11 mouse cellular contexts compared by ENCODE assay signal in genomic region chr7:143122191-143122590, GRCm38 (mm10). TPM values are rescaled to one million over a fixed set of nuclear protein-coding genes. Genes with fewer than 3 reads are reported as not detected.
DNase-seq lines count a peak whose midpoint lies in the region; ATAC-seq and TF ChIP-seq lines count a peak whose summit lies in the region.
"Had no signal": no experiment of that assay in that cellular context is flagged by ENCODE, and none has a peak within 500 bp of the region (broad histone marks: within the 10 kb centered on the region; RNA-seq: fewer than 3 reads in every experiment).

No protein-coding gene starts in this region.

- peak; percentile 81 for ATAC-seq in intestine, embryonic 16.5 days
- no peak for ATAC-seq in monocyte, adult 5-6 weeks (replicated peaks; ENCODE audit: insufficient number of reproducible peaks, low FRiP score, low TSS enrichment, poor library complexity, severe bottlenecking)
- ATAC-seq: midbrain, embryonic 16.5 days had no signal

- no peaks in the 10 kb centered on the region for H3K27me3 ChIP-seq in intestine, embryonic 16.5 days (replicated peaks; ENCODE audit: control insufficient read depth, insufficient read depth, low read length)
- no peaks in the 10 kb centered on the region for H3K27me3 ChIP-seq in small intestine, adult 2 months (ENCODE audit: control insufficient read depth, insufficient read depth, low read length)
- H3K27me3 ChIP-seq: embryonic facial prominence, embryonic 12.5 days had no signal

- 57% methylated on average over 5 of the region's 5 CpGs for WGBS in intestine, embryonic 16.5 days
- 22% methylated on average over 5 of the region's 5 CpGs for WGBS in small intestine, adult 2 months

- no peak overlapping the region for H3K9ac ChIP-seq in intestine, embryonic 16.5 days (ENCODE audit: low read depth, low read length)
- H3K9ac ChIP-seq: embryonic facial prominence, embryonic 12.5 days had no signal

- H3K27ac ChIP-seq in intestine, embryonic 16.5 days (ENCODE audit: low read length) = peak overlapping the region; percentile 78
- H3K27ac ChIP-seq in small intestine, adult 2 months (ENCODE audit: insufficient read depth, low read depth, low read length) = peak overlapping the region; percentile 86
- H3K27ac ChIP-seq: embryonic facial prominence, embryonic 12.5 days had no signal

- no peaks in the 10 kb centered on the region for H3K36me3 ChIP-seq in intestine, embryonic 16.5 days (ENCODE audit: control insufficient read depth, insufficient read depth, low read length)
- H3K36me3 ChIP-seq in small intestine, adult 2 months (ENCODE audit: control insufficient read depth, insufficient read depth, low read length) = 0 out of 2 replicates have a peak, but pooled peaks cover 2% of the 10 kb centered on the region
- H3K36me3 ChIP-seq: embryonic facial prominence, embryonic 12.5 days had no signal

- TF ChIP-seq CTCF in small intestine, adult 2 months (IDR thresholded peaks at IDR 0.05; ENCODE audit: extremely low read depth, insufficient read length, insufficient replicate concordance, low read depth, low read length) = no peak

- H3K4me3 ChIP-seq in intestine, embryonic 16.5 days (ENCODE audit: low read length) = no peak overlapping the region
- no peak overlapping the region for H3K4me3 ChIP-seq in small intestine, adult 2 months (ENCODE audit: low read depth, low read length)
- H3K4me3 ChIP-seq: embryonic facial prominence, embryonic 12.5 days had no signal

- no peaks in the 10 kb centered on the region for H3K9me3 ChIP-seq in intestine, embryonic 16.5 days (ENCODE audit: control insufficient read depth, low read length)
- H3K9me3 ChIP-seq: embryonic facial prominence, embryonic 12.5 days had no signal

- H3K4me1 ChIP-seq in intestine, embryonic 16.5 days (ENCODE audit: control insufficient read depth, insufficient read depth, low read length) = peaks cover 43% of the 10 kb centered on the region
- peaks cover 40% of the 10 kb centered on the region for H3K4me1 ChIP-seq in small intestine, adult 2 months (ENCODE audit: control insufficient read depth, insufficient read depth, insufficient read length, low read length)

- peak; percentile 24; the same call in 1 of the 2 replicates for TF ChIP-seq POLR2A in small intestine, adult 2 months (IDR thresholded peaks at IDR 0.05; ENCODE audit: low read depth, low read length)

- H3K4me2 ChIP-seq in intestine, embryonic 16.5 days (ENCODE audit: low read depth, low read length) = no peak overlapping the region
- H3K4me2 ChIP-seq: embryonic facial prominence, embryonic 12.5 days had no signal

- peak; percentile 32 for DNase-seq in kidney, adult 9 months
- DNase-seq in kidney, postnatal 10 days = no peak
- DNase-seq in heart, adult 11 months = peak; percentile 98
- DNase-seq in layer of hippocampus, adult 11-12 months (ENCODE audit: low spot score) = no peak
- DNase-seq in layer of hippocampus, adult 9-11 months = no peak
- DNase-seq: right cerebral cortex, postnatal 14 days had no signal

RNA-seq across cellular contexts. Expression of gene Kcnq1, which starts 16.0 kb away (rescaled TPM):
- 9.7 and 10.8 TPM in 2 replicates for polyA plus RNA-seq in intestine, embryonic 16.5 days (2015; fragmentation: Nextera tagmentation; extraction: Ambion mirVana)
- polyA plus RNA-seq in small intestine, adult 2 months (2012; rRNA removed) = 24.0 and 41.8 TPM in 2 replicates
- not detected in 3 replicates for total RNA-seq in monocyte, adult 5-6 weeks (2017)

RNA-seq across cellular contexts. Expression of gene Trpm5, which starts 27.7 kb away (rescaled TPM):
- 7.9 and 8.0 TPM in 2 replicates for polyA plus RNA-seq in intestine, embryonic 16.5 days (2015; fragmentation: Nextera tagmentation; extraction: Ambion mirVana)
- 11.9 and 13.1 TPM in 2 replicates for polyA plus RNA-seq in small intestine, adult 2 months (2012; rRNA removed)
- total RNA-seq in monocyte, adult 5-6 weeks (2017) = 0.11 TPM in 1 of 3 replicates, not detected in the others

RNA-seq across cellular contexts. Expression of gene Tssc4, which starts 53.1 kb away (rescaled TPM):
- polyA plus RNA-seq in intestine, embryonic 16.5 days (2015; fragmentation: Nextera tagmentation; extraction: Ambion mirVana) = 67.9 and 74.7 TPM in 2 replicates
- 46.9 and 60.0 TPM in 2 replicates for polyA plus RNA-seq in small intestine, adult 2 months (2012; rRNA removed)
- total RNA-seq in monocyte, adult 5-6 weeks (2017) = 5.2 to 10.4 TPM (median 8.2 TPM) in 3 replicates

Comparison
In these comparisons a context has a peak if more than half of its experiments do, and no peak if none do; other contexts are left out.
1. DNase-seq: peak in kidney, adult 9 months (single experiment) and heart, adult 11 months (single experiment); none in kidney, postnatal 10 days (single experiment), layer of hippocampus, adult 11-12 months (single experiment) and layer of hippocampus, adult 9-11 months (single experiment).